Mouse (Mus musculus): ENCODE data around the gene 9030612E09Rik.

GRCm38 (mm10) chr10:43172066-43172465, 2.4 kb upstream of the 9030612E09Rik start:
- TF ChIP-seq POLR2A (IDR thresholded peaks at IDR 0.05; ENCODE audit: low read depth, low read length), result no peak
- no peak for TF ChIP-seq MAFK (IDR thresholded peaks at IDR 0.05; ENCODE audit: insufficient replicate concordance, low read length)
- no peak for TF ChIP-seq CHD2 (IDR thresholded peaks at IDR 0.05; ENCODE audit: low read length)
- no peak for TF ChIP-seq MYC (IDR thresholded peaks at IDR 0.05; ENCODE audit: low read depth, low read length)
- no peak for TF ChIP-seq E2F4 (IDR thresholded peaks at IDR 0.05; ENCODE audit: insufficient replicate concordance, low read depth, low read length)
- no peak for TF ChIP-seq NRF1 (IDR thresholded peaks at IDR 0.05; ENCODE audit: low read depth, low read length)
- no peak for TF ChIP-seq CTCF (conservative IDR thresholded peaks at IDR 0.05 in 1 of 2, IDR thresholded peaks at IDR 0.05 in 1 of 2; ENCODE audit: low read depth in 2 of 2, low read length in 2 of 2)
- no peak for TF ChIP-seq ZC3H11A (IDR thresholded peaks at IDR 0.05; ENCODE audit: low read depth, low read length)
- TF ChIP-seq USF2 (conservative IDR thresholded peaks at IDR 0.05; ENCODE audit: low read depth, low read length), result no peak
- TF ChIP-seq CHD1 (IDR thresholded peaks at IDR 0.05; ENCODE audit: low read depth, low read length), result no peak
- TF ChIP-seq TCF12 (IDR thresholded peaks at IDR 0.05; ENCODE audit: low read depth, low read length), result no peak
